Mouse (Mus musculus) right cerebral cortex, adult 2 months (tissue): ENCODE results near the gene Srbd1.

Experiments
- DNase-seq, 2 experiments: peaks; one replicate each; pipeline ENCODE4 v3.0.0; 2021 to 2022; ENCODE audit warnings: low spot score in 2 of 2

Gene Srbd1

GRCm38 (mm10) chr17:86145079-86145951, at the start of gene Srbd1:
Srbd1 (minus strand) TSS chr17:86145175.
- DNase-seq: peak; percentile 94

DNA sequence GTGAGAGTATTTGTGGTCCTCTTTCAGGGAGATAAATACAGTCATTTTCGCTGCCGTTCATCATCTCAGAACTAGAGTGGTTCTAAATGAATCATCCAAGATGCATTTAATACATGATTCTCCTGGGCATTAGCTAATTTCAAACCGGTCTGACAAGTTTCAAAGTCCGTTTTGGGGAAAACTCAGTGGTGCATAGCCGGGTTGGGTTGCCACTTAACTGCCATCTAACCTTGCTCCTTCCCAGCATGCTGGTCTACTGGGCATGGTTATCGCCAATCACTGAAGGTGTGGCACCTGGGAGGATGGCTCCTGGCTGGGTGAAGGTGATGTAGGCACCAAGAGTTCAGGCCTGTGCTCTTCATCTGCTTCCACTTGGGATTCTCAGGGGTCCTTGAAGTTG, 49.0 kb upstream of the Srbd1 start:
- DNase-seq: no peak

DNA sequence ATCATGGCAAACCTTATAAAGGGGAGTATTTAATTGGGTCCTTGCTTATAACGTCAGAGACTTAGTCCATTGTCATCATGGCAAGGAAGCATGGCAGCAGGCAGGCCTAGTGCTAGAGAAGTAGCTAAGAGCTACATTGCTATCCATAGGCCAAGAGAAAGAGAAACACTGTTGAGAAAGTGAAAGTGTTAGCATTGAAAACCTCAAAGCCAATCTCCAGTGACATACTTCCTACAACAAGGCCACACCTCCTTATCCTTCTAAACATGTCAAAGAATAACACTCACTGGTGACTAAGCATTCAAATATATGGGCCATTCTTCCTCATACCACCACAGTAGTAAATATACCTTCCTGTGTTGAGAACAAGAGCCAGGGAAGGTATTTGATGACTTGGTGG, 42.8 kb upstream of the Srbd1 start:
- DNase-seq: no peak

GRCm38 (mm10) chr17:86185584-86185983, 40.6 kb upstream of the Srbd1 start:
- peak in 1 of 2 experiments; percentile 37 for DNase-seq

GRCm38 (mm10) chr17:86184552-86185209, 39.7 kb upstream of the Srbd1 start:
- no peak for DNase-seq

GRCm38 (mm10) chr17:86183788-86184187, 38.8 kb upstream of the Srbd1 start:
- no peak for DNase-seq

- DNase-seq: no peak
Measured at GRCm38 (mm10) chr17:86176722-86177121, 31.7 kb upstream of the Srbd1 start.

GRCm38 (mm10) chr17:86175516-86175915, 30.5 kb upstream of the Srbd1 start:
- DNase-seq: no peak

GRCm38 (mm10) chr17:86170164-86170958, 25.4 kb upstream of the Srbd1 start:
- no peak for DNase-seq

DNA sequence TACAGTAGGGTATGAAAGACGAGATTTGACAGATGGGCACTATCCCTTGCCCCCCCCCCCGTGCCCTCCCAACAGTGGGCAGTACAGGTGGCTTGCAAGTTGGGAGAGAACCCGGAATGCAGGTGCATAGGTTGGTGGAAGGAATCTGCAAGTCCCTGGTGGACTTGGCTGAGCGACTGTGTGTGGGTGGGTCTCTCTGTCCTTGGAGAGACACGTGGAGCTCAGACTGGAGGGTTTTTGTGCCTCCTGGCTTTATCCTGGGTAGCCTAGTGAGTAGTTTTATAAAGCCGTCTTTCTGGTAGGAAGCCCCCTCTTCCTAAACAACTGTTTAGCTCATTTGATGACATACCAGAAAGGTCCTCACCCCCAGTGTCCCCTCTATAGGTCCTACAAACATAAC, 24.1 kb upstream of the Srbd1 start:
- peak in 1 of 2 experiments; percentile 53 for DNase-seq

GRCm38 (mm10) chr17:86168231-86168981, 23.4 kb upstream of the Srbd1 start:
- DNase-seq: peak; percentile 61

- DNase-seq: peak; percentile 79 to 80
Measured at GRCm38 (mm10) chr17:86167320-86168230, 22.6 kb upstream of the Srbd1 start, which contains the start of gene Prkce. Prkce (plus strand) TSS chr17:86167785.

DNA sequence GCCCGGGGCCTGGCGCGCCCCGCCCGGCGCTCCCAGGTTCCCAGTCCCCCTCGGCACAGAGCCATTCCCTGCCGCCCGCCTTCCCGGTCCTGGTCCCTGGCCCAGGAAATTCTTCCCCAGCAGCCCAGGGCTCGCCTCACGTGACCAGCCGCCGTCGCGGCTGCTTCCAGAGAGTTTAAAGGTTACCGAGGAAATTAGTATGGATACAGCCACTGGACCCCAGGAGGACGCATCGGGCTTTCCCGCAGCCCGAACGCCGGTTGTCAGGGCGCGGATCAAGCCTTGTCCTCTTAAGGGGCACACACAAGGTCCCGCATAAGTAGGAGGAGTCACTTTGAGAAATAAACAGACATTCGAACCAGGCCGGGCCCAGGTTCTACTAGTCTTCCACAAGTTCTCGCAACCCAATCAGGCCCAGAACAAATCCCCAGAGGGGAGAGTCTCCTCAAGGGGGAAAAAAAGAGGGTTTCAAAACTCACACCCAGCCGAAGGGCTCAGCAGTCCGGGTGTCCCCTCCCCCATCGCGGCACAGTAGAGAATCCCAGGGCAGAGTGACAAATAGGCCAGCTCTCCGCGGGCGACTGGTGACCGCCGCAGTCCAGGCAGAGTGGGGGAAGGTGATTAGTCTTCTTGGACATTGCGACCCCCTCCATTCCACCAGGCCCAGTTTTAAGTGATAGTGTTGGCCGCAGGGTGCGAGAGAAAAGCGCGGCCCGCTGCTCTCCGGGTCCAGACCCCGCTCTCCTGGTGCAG, 21.8 kb upstream of the Srbd1 start:
- DNase-seq: peak; percentile 54 to 66

GRCm38 (mm10) chr17:86166051-86166566, 21.1 kb upstream of the Srbd1 start:
- DNase-seq: no peak

DNA sequence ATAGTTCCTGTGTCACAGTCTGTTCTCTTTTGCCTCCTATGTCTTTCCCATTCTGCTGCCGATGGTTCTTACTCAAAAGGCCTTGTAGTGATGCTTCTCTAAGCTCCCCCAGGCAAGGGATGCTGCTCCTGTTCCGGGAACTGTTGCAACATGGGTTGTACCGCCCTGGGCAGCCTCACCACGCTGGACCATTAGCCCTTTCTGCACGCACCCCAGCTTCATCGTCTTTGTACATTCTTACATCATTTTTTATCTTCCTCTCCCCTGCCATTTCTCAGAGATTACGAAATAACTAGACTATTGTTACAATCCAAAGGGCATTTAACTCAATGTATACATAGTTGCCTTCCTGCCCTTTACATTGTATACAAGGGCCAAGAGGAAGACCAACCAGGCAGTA, 19.4 kb upstream of the Srbd1 start:
- no peak for DNase-seq

DNA sequence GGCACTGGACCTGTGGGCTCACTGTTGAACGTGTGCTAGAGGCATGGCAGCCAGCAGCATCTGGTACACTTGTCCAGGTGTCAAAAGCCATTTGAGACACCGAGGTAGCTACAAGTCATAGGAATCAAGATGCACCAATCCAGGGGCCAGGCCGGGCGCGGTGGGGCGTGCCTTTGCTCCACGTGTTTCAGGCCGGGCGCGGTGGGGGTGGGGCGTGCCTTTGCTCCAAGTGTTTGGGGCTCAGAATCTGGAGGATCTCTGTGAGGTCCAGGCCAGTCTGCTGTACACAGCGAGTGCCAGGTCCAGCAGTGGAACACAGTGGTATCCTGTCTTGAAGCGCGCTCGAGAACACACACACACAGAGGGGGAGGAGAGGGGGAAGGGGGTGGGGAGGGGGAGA, 17.7 kb upstream of the Srbd1 start:
- DNase-seq: no peak

DNA sequence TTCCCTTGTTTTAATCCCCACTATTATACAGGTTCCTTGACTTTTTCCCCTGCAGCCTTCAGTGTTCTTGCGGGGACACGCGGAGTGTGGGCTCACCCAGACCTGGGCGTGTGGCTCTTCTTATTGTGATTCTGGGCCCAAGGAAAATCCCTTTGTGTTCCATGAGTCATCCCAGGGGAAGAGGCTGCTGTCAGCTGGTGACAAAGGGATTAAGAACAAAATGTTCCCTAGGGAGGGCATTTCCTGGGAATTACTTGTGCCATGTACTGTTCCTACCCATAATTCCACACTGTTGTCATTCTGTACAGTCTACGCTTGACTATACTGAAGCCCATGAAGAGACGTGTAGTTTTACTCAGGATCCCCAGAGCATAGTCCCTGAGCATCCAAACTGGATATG, 12.0 kb upstream of the Srbd1 start:
- DNase-seq: no peak

- DNase-seq: peak; percentile 65 to 84
Measured at GRCm38 (mm10) chr17:86150867-86151348, 5.9 kb upstream of the Srbd1 start.

DNA sequence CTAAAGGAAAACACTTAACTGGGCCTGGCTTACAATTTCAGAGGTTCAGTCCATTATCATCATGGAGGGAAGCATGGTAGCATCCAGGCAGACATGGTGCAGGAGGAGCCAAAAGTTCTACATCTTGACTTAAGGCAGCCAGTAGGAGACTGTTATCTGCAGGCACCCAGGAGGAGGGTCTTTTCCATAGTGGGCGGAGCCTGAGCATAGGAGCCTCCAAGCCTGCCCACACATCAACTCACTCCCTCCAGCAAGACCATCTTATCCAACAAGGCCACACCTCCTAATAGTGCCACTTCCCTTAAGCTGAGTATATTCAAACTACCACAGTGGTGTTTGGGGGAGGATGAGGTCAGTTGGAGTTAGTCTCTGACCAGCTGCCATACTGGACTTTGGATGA, 4.8 kb upstream of the Srbd1 start:
- no peak for DNase-seq
